Mouse (Mus musculus): ENCODE data around the gene Mthfd1.

- TF ChIP-seq POLR2A (IDR thresholded peaks at IDR 0.05; ENCODE audit: control insufficient read depth, extremely low read depth, insufficient read depth, low read length, poor library complexity) (peak; percentile 57), CTCF (IDR thresholded peaks at IDR 0.05; ENCODE audit: borderline replicate concordance, control insufficient read depth, extremely low read depth, insufficient read depth, low read length, poor library complexity) (0 out of 2 replicates have a peak, but pooled peaks have one; percentile 64)
These were observed at the start of gene Mthfd1 for GRCm38 (mm10) chr12:76254725-76255498.
